Comparison of ENCODE assay signal across 7 mouse cellular contexts in the genomic region with DNA sequence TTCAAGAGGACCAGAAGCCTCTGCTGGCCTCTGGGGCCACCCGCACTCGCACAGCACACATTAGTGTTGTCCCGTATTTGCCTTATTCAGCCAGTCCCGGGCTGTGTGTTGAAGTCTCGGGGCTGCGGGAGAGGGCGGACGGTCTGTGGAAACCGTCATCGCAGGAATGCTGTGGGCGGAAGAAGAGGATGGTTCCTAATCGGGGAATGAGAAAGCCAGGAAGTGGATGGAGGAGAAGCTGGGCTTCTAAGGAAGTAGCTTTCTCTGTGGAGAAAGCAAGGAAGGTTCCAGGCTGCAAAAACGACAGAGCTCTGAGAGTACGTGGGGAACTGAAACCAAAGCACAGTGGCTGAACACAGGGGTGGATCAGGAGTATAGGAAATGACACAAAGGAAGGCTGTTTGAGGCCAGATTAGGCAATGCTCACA. TPM values are rescaled to one million over a fixed set of nuclear protein-coding genes. Genes with fewer than 3 reads are reported as not detected.
A peak's percentile ranks its signal among the peaks of the same experiment; 100 is the strongest.
DNase-seq lines count a peak whose midpoint lies in the region; ATAC-seq lines count a peak whose summit lies in the region.

No protein-coding gene starts in this region.

- H3K4me1 ChIP-seq in hindbrain, embryonic 16.5 days (ENCODE audit: control insufficient read depth, insufficient read depth, low read depth, low read length) = no peaks in the 10 kb centered on the region
- H3K4me1 ChIP-seq in lung, embryonic 15.5 days = peaks cover 8% of the 10 kb centered on the region; the same call in 1 of the 2 replicates
- H3K4me1 ChIP-seq in stomach, embryonic 16.5 days (ENCODE audit: control insufficient read depth, insufficient read depth, low read length) = no peaks in the 10 kb centered on the region
- H3K4me1 ChIP-seq in forebrain, embryonic 14.5 days (ENCODE audit: control insufficient read depth, insufficient read depth, low read length) = no peaks in the 10 kb centered on the region

- H3K9ac ChIP-seq in hindbrain, embryonic 16.5 days (ENCODE audit: low read depth, low read length) = no peak overlapping the region
- H3K9ac ChIP-seq in lung, embryonic 15.5 days = no peak overlapping the region
- peak overlapping the region; percentile 58 for H3K9ac ChIP-seq in stomach, embryonic 16.5 days (ENCODE audit: low read length)
- H3K9ac ChIP-seq in forebrain, embryonic 14.5 days (ENCODE audit: low read length) = no peak overlapping the region

- H3K4me3 ChIP-seq in hindbrain, embryonic 16.5 days (ENCODE audit: low read length) = no peak overlapping the region
- H3K4me3 ChIP-seq in lung, embryonic 15.5 days = peak overlapping the region; percentile 26
- peak overlapping the region; percentile 25 for H3K4me3 ChIP-seq in stomach, embryonic 16.5 days (replicated peaks; ENCODE audit: low read length)
- no peak overlapping the region for H3K4me3 ChIP-seq in forebrain, embryonic 14.5 days (ENCODE audit: low read depth, low read length)

- peak overlapping the region; percentile 29; the same call in 1 of the 2 replicates for H3K27ac ChIP-seq in hindbrain, embryonic 16.5 days (ENCODE audit: low read depth, low read length)
- peak overlapping the region; percentile 42 for H3K27ac ChIP-seq in lung, embryonic 15.5 days
- peak overlapping the region; percentile 35 for H3K27ac ChIP-seq in stomach, embryonic 16.5 days (ENCODE audit: low read length)
- H3K27ac ChIP-seq in forebrain, embryonic 14.5 days (ENCODE audit: low read depth, low read length) = no peak overlapping the region

- H3K9me3 ChIP-seq in hindbrain, embryonic 16.5 days (ENCODE audit: control insufficient read depth, low read length) = no peaks in the 10 kb centered on the region
- no peaks in the 10 kb centered on the region for H3K9me3 ChIP-seq in lung, embryonic 15.5 days
- no peaks in the 10 kb centered on the region for H3K9me3 ChIP-seq in stomach, embryonic 16.5 days (replicated peaks; ENCODE audit: control insufficient read depth, low read length)
- H3K9me3 ChIP-seq in forebrain, embryonic 14.5 days (replicated peaks; ENCODE audit: control insufficient read depth, low read length) = no peaks in the 10 kb centered on the region

- 0 out of 2 replicates have a peak, but pooled peaks have one; percentile 25 for ATAC-seq in hindbrain, embryonic 16.5 days
- ATAC-seq in lung, embryonic 15.5 days (ENCODE audit: borderline replicate concordance, extremely low read depth, low FRiP score, low TSS enrichment) = peak; percentile 58; the same call in 1 of the 2 replicates
- ATAC-seq in stomach, embryonic 16.5 days (ENCODE audit: insufficient read depth, low FRiP score) = 0 out of 2 replicates have a peak, but pooled peaks have one; percentile 51
- no peak for ATAC-seq in forebrain, embryonic 14.5 days

- H3K27me3 ChIP-seq in hindbrain, embryonic 16.5 days (replicated peaks; ENCODE audit: control insufficient read depth, insufficient read depth, low read length) = no peaks in the 10 kb centered on the region
- H3K27me3 ChIP-seq in lung, embryonic 15.5 days = no peaks in the 10 kb centered on the region
- H3K27me3 ChIP-seq in stomach, embryonic 16.5 days (ENCODE audit: control insufficient read depth, insufficient read depth, low read length) = no peaks in the 10 kb centered on the region
- H3K27me3 ChIP-seq in forebrain, embryonic 14.5 days (replicated peaks; ENCODE audit: control insufficient read depth, insufficient read depth, low read length) = no peaks in the 10 kb centered on the region

- H3K4me2 ChIP-seq in hindbrain, embryonic 16.5 days (ENCODE audit: low read length) = peak overlapping the region; percentile 32; the same call in 1 of the 2 replicates
- H3K4me2 ChIP-seq in lung, embryonic 15.5 days = peak overlapping the region; percentile 50
- H3K4me2 ChIP-seq in stomach, embryonic 16.5 days (ENCODE audit: low read depth, low read length) = peak overlapping the region; percentile 47
- no peak overlapping the region for H3K4me2 ChIP-seq in forebrain, embryonic 14.5 days (ENCODE audit: low read length)

- H3K36me3 ChIP-seq in hindbrain, embryonic 16.5 days (ENCODE audit: control insufficient read depth, insufficient read depth, low read length) = no peaks in the 10 kb centered on the region
- H3K36me3 ChIP-seq in lung, embryonic 15.5 days = no peaks in the 10 kb centered on the region
- H3K36me3 ChIP-seq in stomach, embryonic 16.5 days (ENCODE audit: control insufficient read depth, insufficient read depth, low read length) = no peaks in the 10 kb centered on the region
- no peaks in the 10 kb centered on the region for H3K36me3 ChIP-seq in forebrain, embryonic 14.5 days (ENCODE audit: control insufficient read depth, insufficient read depth, low read length)

- peak; percentile 50 for DNase-seq in testis, postnatal 10 days (ENCODE audit: low spot score)
- no peak for DNase-seq in testis, postnatal 14 days (ENCODE audit: low spot score)
- peak; percentile 41 for DNase-seq in gastrocnemius, postnatal 10 days
- DNase-seq in forebrain, embryonic 14.5 days (ENCODE audit: low spot score) = no peak

- WGBS in hindbrain, embryonic 16.5 days = 61% methylated on average over 14 of the region's 14 CpGs
- WGBS in lung, embryonic 15.5 days = 18% methylated on average over 14 of the region's 14 CpGs
- 37% methylated on average over 14 of the region's 14 CpGs for WGBS in stomach, embryonic 16.5 days
- 74% methylated on average over 14 of the region's 14 CpGs for WGBS in forebrain, embryonic 14.5 days

RNA-seq across cellular contexts. Expression of gene Txk, which starts 43.6 kb away (rescaled TPM):
- not detected for total RNA-seq in gastrocnemius, postnatal 10 days (2021)
- 0.22 and 0.23 TPM in 2 replicates for polyA plus RNA-seq in hindbrain, embryonic 16.5 days (2015; fragmentation: Nextera tagmentation; extraction: Ambion mirVana)
- 0.35 and 0.74 TPM in 2 replicates for polyA plus RNA-seq in lung, embryonic 15.5 days (2015; fragmentation: Nextera tagmentation; extraction: Ambion mirVana)
- polyA plus RNA-seq in stomach, embryonic 16.5 days (2015; fragmentation: Nextera tagmentation; extraction: Ambion mirVana) = 0.26 and 0.34 TPM in 2 replicates
- polyA plus RNA-seq in forebrain, embryonic 14.5 days (2014; fragmentation: Nextera tagmentation; extraction: Ambion mirVana) = not detected in 2 replicates

Comparison
In these comparisons a context has a peak if more than half of its experiments do, and no peak if none do; other contexts are left out.
1. DNase-seq: peak in testis, postnatal 10 days (single experiment) and gastrocnemius, postnatal 10 days (single experiment); none in testis, postnatal 14 days (single experiment) and forebrain, embryonic 14.5 days (single experiment).
2. H3K4me3 ChIP-seq: peak in lung, embryonic 15.5 days (single experiment) and stomach, embryonic 16.5 days (single experiment); none in hindbrain, embryonic 16.5 days (single experiment) and forebrain, embryonic 14.5 days (single experiment).